Mouse (Mus musculus) lung, adult 2 months (tissue): ENCODE measurements around the gene Plpp2.

Experiments used
- CTCF ChIP-seq: fragments of 200-500 bp; IDR thresholded peaks from 2 replicates; pipeline ENCODE4 v1.5.1; 2011; ENCODE audit warnings: mild to moderate bottlenecking, low read length, control low read depth; ENCODE audit not compliant: insufficient read depth
- POLR2A ChIP-seq: fragments of 200-500 bp; IDR thresholded peaks from 2 replicates; pipeline ENCODE4 v1.6.1; 2011; ENCODE audit warnings: low read depth, mild to moderate bottlenecking, control low read depth, low read length, borderline replicate concordance; ENCODE audit errors: extremely low read depth

DNA sequence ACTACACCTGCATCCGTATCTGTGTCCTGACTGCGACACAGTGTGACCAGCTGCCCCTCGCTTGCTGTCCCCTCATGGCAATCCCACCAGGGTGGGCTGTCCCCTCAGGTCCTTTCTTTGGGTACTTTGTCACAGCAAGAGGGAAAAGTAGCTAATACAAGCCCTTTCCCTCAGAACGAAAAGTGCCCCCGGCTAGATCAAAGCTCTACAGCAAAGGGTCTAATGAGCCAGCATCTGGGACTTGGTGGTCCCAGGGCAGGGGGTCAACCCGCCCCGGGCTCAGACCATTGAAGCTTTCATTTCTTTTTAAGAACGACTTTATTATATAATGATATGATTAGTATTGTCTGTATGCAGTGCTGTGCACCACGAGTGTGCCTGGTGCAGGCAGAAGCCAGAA is 44.7 kb upstream of the Plpp2 start:
- TF ChIP-seq CTCF (no peak), POLR2A (no peak)
